Mouse (Mus musculus): ENCODE data around the gene Mov10. TPM values are rescaled to one million over a fixed set of nuclear protein-coding genes. Genes with fewer than 3 reads are reported as not detected.

Gene Mov10
- polyA plus RNA-seq, 1 experiment: 13.5 TPM

DNA sequence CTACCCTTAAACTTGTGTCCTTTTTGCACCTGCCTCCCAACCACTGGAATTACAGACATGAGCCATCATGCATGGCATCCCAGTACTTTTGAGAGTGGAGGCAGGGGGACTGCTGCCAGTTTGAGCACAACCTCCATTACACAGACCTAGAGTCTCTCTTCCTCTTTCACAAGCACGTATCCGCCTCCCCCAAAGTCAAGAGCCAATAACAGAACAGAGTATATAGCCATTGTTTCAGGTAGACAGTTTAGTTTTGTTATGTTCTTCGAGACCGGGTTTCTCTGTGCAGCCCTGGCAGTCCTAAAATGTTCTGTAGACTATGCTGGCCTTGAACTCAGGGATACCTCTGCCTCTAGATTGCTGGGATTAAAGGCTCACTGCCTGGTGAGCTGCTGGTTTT is 6.1 kb downstream of the Mov10 start:
- TF ChIP-seq CTCF (IDR thresholded peaks at IDR 0.05; ENCODE audit: insufficient read depth, low read length): no peak
- TF ChIP-seq POLR2A (IDR thresholded peaks at IDR 0.05; ENCODE audit: borderline replicate concordance, extremely low read depth, low read depth, low read length): no peak
- DNase-seq: no peak
- H3K4me1 ChIP-seq (ENCODE audit: control insufficient read depth, insufficient read depth, low read length): peaks cover 2% of the 10 kb centered on the region; the same call in 1 of the 2 replicates

DNA sequence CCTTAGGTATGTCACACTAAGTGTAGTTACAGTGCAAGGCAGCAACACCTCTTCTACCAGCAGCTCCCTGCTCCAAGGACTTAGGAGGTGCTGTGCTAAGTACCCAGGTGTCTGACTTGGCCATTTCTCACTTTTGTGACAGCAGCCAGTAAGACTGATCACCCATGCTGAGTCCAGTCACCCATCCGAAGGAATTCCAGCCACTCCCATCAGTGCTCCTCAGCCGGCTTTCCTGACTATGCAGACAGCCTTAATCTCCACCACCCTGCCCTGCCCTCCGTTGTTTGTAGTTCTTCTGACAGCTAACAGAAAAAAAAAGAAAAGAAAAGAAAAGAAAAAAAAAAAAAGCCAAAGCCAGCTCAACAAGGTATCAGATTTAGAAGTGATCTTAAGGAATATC is 6.6 kb downstream of the Mov10 start:
- WGBS: 32% methylated on average over 3 of the region's 3 CpGs
- DNase-seq: no peak
- TF ChIP-seq POLR2A (IDR thresholded peaks at IDR 0.05; ENCODE audit: borderline replicate concordance, extremely low read depth, low read depth, low read length) (no peak), CTCF (IDR thresholded peaks at IDR 0.05; ENCODE audit: insufficient read depth, low read length) (no peak)
- Histone ChIP-seq H3K4me1 (ENCODE audit: control insufficient read depth, insufficient read depth, low read length) (peaks cover 2% of the 10 kb centered on the region; the same call in 1 of the 2 replicates), H3K4me3 (replicated peaks; ENCODE audit: extremely low read depth, low read depth, low read length) (no peak overlapping the region)

More for the DNA sequence above, 6.1 kb downstream of the Mov10 start:
- WGBS: 64% methylated on average over 4 of the region's 4 CpGs
- H3K4me3 ChIP-seq (replicated peaks; ENCODE audit: extremely low read depth, low read depth, low read length): no peak overlapping the region

DNA sequence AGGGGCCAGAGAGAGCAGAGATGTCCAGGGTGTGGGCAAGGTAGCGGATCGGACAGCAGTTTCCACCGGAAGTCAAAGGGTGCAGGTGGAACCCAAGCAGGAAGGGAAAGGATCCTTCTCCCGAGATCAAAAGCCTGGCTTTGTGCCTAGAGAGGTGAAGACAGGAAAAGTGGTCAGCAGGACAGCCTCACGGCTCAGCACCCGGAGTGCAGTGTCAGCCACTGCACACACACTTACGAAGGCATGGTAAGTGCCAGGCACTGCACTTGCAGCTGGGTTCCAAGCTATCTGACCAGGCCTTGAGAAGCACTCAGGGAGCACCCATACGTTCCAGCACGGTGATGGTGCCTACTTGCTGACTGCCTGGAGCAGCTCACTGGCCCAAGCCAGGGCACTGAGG is 12.8 kb downstream of the Mov10 start:
- no peak for DNase-seq
- TF ChIP-seq POLR2A (IDR thresholded peaks at IDR 0.05; ENCODE audit: borderline replicate concordance, extremely low read depth, low read depth, low read length) (no peak), CTCF (IDR thresholded peaks at IDR 0.05; ENCODE audit: insufficient read depth, low read length) (no peak)
- Histone ChIP-seq H3K4me1 (ENCODE audit: control insufficient read depth, insufficient read depth, low read length) (no peaks in the 10 kb centered on the region), H3K4me3 (replicated peaks; ENCODE audit: extremely low read depth, low read depth, low read length) (no peak overlapping the region)
- 42% methylated on average over 9 of the region's 9 CpGs for WGBS

DNA sequence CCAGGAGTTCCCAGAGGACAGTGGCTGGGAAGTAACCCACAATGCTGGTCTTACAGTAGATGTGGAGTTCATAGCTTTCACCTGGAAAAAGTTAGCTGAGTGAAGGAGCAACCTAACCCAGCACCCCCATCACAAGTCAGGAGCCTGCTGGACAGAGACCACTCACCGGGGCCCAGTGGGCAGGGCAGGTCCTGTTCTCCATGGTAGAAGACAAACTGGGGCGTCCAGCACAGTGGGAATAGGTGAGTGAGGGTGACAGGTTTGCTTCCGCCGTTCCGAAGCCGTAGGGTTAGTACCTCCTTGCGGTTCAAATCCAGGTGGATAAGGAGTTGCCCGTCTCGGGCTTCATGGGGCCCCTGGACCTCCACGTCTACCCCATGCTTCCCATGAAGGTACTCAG is 14.1 kb downstream of the Mov10 start:
- DNase-seq: no peak
- WGBS: 94% methylated on average over 10 of the region's 10 CpGs
- H3K4me3 ChIP-seq (replicated peaks; ENCODE audit: extremely low read depth, low read depth, low read length): no peak overlapping the region
- TF ChIP-seq POLR2A (IDR thresholded peaks at IDR 0.05; ENCODE audit: borderline replicate concordance, extremely low read depth, low read depth, low read length) (no peak), CTCF (IDR thresholded peaks at IDR 0.05; ENCODE audit: insufficient read depth, low read length) (no peak)
- no peaks in the 10 kb centered on the region for H3K4me1 ChIP-seq (ENCODE audit: control insufficient read depth, insufficient read depth, low read length)

DNA sequence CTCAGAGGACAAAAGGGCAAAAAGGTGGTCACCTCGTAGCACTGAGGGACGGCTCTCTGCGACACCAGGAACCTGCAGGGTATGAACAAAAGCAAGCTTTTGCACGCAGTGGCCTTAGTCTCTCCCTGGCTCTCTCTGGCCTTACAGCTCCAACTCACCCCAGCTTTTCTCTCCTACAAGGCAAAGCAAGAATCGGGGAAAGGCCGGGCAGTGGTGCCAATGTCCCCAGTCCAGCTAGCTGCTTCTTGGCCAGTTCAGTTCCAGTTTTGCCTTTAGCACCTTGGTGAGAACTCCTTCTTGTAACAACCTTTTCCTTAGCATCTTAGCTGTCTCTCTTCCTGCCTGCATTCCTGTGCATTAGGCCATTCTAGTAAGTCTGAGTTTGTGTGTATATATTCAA is 16.9 kb downstream of the Mov10 start:
- Histone ChIP-seq H3K4me1 (ENCODE audit: control insufficient read depth, insufficient read depth, low read length) (no peaks in the 10 kb centered on the region), H3K4me3 (replicated peaks; ENCODE audit: extremely low read depth, low read depth, low read length) (no peak overlapping the region)
- no peak for TF ChIP-seq POLR2A (IDR thresholded peaks at IDR 0.05; ENCODE audit: borderline replicate concordance, extremely low read depth, low read depth, low read length)
- no peak for TF ChIP-seq CTCF (IDR thresholded peaks at IDR 0.05; ENCODE audit: insufficient read depth, low read length)
- WGBS: 95% methylated on average over 6 of the region's 6 CpGs
- no peak for DNase-seq

DNA sequence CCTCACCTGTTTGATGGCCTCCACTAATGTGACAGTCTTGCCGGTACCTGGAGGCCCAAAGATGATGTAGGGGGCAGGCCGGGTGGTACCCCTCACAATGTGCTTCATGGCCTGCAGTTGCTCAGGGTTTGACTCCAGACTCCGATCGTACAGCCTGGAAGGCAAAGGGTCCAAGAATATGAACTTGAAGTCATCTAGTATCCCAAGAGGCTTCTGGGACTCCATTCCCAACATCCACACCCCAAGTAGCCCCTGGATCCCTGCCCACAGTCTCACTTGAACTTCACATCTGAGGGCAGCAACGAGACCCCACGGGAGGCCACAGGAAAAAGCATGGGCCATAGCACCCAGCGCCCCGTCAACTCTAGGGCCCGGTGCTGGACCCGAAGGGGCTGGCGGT is 17.7 kb downstream of the Mov10 start:
- 94% methylated on average over 11 of the region's 11 CpGs for WGBS

DNA sequence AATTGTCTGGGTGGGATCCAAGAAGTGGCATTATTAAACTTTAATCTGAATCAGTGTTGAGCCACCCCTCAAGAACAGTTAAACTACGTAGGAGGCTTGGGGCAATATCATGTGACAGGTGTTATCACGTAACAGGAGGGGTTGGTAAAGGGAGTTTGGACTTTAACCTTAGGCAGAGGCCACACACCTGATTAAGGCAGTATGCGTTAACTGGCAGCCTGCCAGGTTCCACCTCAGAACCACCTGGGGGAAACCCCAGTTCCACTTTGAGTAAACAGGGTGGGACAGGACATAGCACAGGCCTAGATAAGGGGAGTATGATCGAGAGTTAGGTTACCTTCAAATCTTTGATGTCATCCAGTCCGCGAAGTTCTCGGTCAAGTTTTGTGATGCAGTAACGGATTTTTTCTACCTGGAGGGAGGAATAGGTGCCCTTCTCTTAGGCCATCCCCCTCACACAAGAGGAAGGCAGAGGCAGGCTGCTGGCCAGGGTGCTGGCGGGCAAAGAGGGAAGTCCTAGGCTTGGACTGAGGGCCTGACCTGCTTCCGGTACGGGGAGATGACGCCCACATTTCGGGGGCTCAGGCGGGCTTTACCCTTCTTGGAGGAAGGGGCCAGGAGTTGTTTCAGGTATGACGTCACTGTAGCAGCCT is 21.8 kb downstream of the Mov10 start:
- peaks cover 12% of the 10 kb centered on the region; the same call in 1 of the 2 replicates for H3K4me1 ChIP-seq (ENCODE audit: control insufficient read depth, insufficient read depth, low read length)
- DNase-seq: no peak
- TF ChIP-seq CTCF (IDR thresholded peaks at IDR 0.05; ENCODE audit: insufficient read depth, low read length) (no peak), POLR2A (IDR thresholded peaks at IDR 0.05; ENCODE audit: borderline replicate concordance, extremely low read depth, low read depth, low read length) (no peak)
- no peak overlapping the region for H3K4me3 ChIP-seq (replicated peaks; ENCODE audit: extremely low read depth, low read depth, low read length)
- 67% methylated on average over 15 of the region's 15 CpGs for WGBS

More for the DNA sequence above, 17.7 kb downstream of the Mov10 start:
- no peaks in the 10 kb centered on the region for H3K4me1 ChIP-seq (ENCODE audit: control insufficient read depth, insufficient read depth, low read length)
- H3K4me3 ChIP-seq (replicated peaks; ENCODE audit: extremely low read depth, low read depth, low read length): no peak overlapping the region
- TF ChIP-seq CTCF (IDR thresholded peaks at IDR 0.05; ENCODE audit: insufficient read depth, low read length) (no peak), POLR2A (IDR thresholded peaks at IDR 0.05; ENCODE audit: borderline replicate concordance, extremely low read depth, low read depth, low read length) (no peak)
- no peak for DNase-seq

DNA sequence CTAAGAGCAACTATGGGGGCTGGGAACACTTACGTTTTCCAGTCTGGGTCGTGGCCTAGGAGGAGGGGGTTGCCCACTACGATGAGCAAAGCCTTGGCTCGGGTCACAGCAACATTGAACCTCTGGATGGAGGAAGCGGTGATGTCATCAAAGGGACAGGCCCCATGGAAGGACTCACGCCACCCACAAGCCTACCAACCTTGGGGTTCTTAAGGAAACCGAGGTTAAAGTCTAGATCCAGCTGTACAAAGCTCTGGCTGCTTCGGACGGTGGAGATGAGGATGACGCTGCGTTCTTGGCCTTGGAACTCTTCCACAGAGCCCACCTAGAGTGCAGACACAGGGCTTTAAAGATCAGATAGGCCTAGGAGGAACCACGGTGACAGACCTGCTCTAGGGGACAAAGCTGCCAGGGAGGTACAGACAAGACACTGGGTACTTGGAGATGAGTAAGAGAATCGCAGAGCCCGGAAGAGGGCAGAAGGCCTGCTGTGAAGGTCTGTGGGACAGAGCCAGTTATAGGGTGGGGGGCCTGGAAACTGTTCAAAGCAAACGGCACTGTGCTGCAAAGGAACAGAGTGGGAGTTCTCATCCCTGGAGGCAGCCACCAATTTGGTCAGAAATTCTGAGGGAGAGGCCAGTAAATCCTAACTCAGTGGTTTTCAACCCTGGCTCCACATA is 22.6 kb downstream of the Mov10 start:
- DNase-seq: no peak
- Histone ChIP-seq H3K4me3 (replicated peaks; ENCODE audit: extremely low read depth, low read depth, low read length) (no peak overlapping the region), H3K4me1 (ENCODE audit: control insufficient read depth, insufficient read depth, low read length) (peaks cover 13% of the 10 kb centered on the region)
- TF ChIP-seq POLR2A (IDR thresholded peaks at IDR 0.05; ENCODE audit: borderline replicate concordance, extremely low read depth, low read depth, low read length) (no peak), CTCF (IDR thresholded peaks at IDR 0.05; ENCODE audit: insufficient read depth, low read length) (no peak)
- WGBS: 63% methylated on average over 15 of the region's 15 CpGs

DNA sequence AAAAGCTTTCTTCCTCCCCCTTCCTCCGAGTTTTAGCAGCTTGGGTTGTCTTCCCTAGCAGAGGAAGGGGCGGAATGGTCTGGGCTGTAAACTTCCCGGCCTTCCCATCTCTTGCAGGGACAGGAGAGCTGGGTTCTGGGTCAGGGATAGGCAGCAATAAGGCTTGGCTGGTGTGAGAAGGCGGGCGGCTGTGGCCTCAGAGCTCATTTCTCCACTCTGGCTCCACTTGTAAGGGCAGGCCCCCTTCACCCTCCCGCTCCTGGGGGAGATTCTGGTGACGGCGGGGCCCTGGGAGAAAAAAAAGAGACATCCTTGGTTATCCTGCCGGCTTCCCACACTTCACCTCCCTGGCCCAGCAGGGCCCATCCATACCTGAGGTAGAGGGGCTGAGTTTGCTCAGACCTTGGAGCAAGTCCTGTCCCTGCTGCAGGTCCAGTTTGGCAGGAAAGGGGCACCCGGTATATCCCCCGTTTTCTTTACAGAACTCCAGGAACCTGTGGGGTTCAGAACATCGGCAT is 23.4 kb downstream of the Mov10 start:
- DNase-seq: no peak
- no peak for TF ChIP-seq CTCF (IDR thresholded peaks at IDR 0.05; ENCODE audit: insufficient read depth, low read length)
- TF ChIP-seq POLR2A (IDR thresholded peaks at IDR 0.05; ENCODE audit: borderline replicate concordance, extremely low read depth, low read depth, low read length): no peak
- WGBS: 41% methylated on average over 12 of the region's 12 CpGs
- Histone ChIP-seq H3K4me1 (ENCODE audit: control insufficient read depth, insufficient read depth, low read length) (peaks cover 18% of the 10 kb centered on the region), H3K4me3 (replicated peaks; ENCODE audit: extremely low read depth, low read depth, low read length) (no peak overlapping the region)
